Mouse (Mus musculus) ES-Bruce4 (cell line): ENCODE data around the gene Kcnab2.

Experiments
- EP300 ChIP-seq: IDR thresholded peaks from 2 replicates; pipeline ENCODE4 v1.6.1; 2011; ENCODE audit warnings: low read depth, low read length; ENCODE audit not compliant: insufficient read depth
- POLR2A ChIP-seq: IDR thresholded peaks from one replicate; pipeline ENCODE4 v1.8.1; 2011; ENCODE audit warnings: low read length; ENCODE audit not compliant: insufficient read depth

GRCm38 (mm10) chr4:152343296-152343695, 134.4 kb downstream of the Kcnab2 start:
- TF ChIP-seq POLR2A (no peak), EP300 (no peak)
